Mouse (Mus musculus): ENCODE data around the gene Laptm4a. TPM values are rescaled to one million over a fixed set of nuclear protein-coding genes. Genes with fewer than 3 reads are reported as not detected.
A peak's percentile ranks its signal among the peaks of the same experiment; 100 is the strongest.

Laptm4a gene
- polyA plus RNA-seq, 1 experiment = 0.72 TPM

- TF ChIP-seq TAL1 (IDR thresholded peaks at IDR 0.05; ENCODE audit: low read length) (no peak), GATA1 (IDR thresholded peaks at IDR 0.05; ENCODE audit: low read length) (no peak)
- H3K4me1 ChIP-seq (ENCODE audit: control insufficient read depth) = no peaks in the 10 kb centered on the region
- H3K36me3 ChIP-seq (ENCODE audit: control insufficient read depth) = peaks cover 42% of the 10 kb centered on the region
- no peak overlapping the region for H3K4me3 ChIP-seq (replicated peaks)
- no peaks in the 10 kb centered on the region for H3K9me3 ChIP-seq (ENCODE audit: control insufficient read depth, low read length)
- H3K27me3 ChIP-seq (ENCODE audit: control insufficient read depth) = no peaks in the 10 kb centered on the region
Measured at GRCm38 (mm10) chr12:8940011-8941005, 18.8 kb downstream of the Laptm4a start.

GRCm38 (mm10) chr12:8941131-8941615 lies 19.7 kb downstream of the Laptm4a start:
- TF ChIP-seq TAL1 (IDR thresholded peaks at IDR 0.05; ENCODE audit: low read length) = no peak
- TF ChIP-seq GATA1 (IDR thresholded peaks at IDR 0.05; ENCODE audit: low read length) = no peak
- Histone ChIP-seq H3K4me3 (replicated peaks) (no peak overlapping the region), H3K36me3 (ENCODE audit: control insufficient read depth) (peaks cover 34% of the 10 kb centered on the region), H3K9me3 (ENCODE audit: control insufficient read depth, low read length) (no peaks in the 10 kb centered on the region), H3K27me3 (ENCODE audit: control insufficient read depth) (peaks cover 6% of the 10 kb centered on the region), H3K4me1 (ENCODE audit: control insufficient read depth) (no peaks in the 10 kb centered on the region)

DNA sequence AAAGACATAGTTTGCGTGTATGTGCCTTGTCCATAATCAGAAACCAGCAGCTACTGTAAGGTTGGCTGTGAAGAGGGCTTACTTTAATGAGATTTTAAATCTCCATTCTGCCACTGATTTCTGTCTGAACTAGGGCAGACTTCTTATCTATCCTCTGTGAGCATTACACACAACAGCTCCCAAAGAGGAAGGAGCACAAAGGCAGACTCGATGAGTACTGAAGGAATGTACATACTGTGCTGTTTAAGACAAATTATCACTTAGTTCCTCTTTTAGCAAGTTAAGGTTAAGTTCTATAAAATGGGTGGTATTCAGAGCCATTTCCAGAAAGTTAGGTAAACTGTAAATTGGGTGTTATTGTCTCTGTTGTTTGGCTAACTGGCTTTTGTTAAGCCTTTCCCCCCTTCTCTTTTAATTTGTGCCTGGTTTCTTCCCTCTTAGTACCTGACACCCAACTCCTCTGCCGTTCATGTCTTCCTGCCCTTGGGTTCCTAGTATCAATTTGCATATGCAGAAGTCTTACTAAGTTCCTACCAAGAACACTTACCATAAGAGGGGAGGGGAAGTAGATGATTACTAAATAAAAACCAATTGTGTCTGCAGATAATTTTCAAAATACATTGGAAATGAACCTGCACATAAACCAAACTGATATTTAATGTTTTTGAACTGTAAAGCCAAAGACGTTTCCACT lies 20.4 kb downstream of the Laptm4a start:
- no peaks in the 10 kb centered on the region for H3K4me1 ChIP-seq (ENCODE audit: control insufficient read depth)
- peaks cover 27% of the 10 kb centered on the region for H3K36me3 ChIP-seq (ENCODE audit: control insufficient read depth)
- H3K4me3 ChIP-seq (replicated peaks) = no peak overlapping the region
- peaks cover 12% of the 10 kb centered on the region for H3K27me3 ChIP-seq (ENCODE audit: control insufficient read depth)
- no peak for TF ChIP-seq GATA1 (IDR thresholded peaks at IDR 0.05; ENCODE audit: low read length)
- no peak for TF ChIP-seq TAL1 (IDR thresholded peaks at IDR 0.05; ENCODE audit: low read length)
- H3K9me3 ChIP-seq (ENCODE audit: control insufficient read depth, low read length) = no peaks in the 10 kb centered on the region

DNA sequence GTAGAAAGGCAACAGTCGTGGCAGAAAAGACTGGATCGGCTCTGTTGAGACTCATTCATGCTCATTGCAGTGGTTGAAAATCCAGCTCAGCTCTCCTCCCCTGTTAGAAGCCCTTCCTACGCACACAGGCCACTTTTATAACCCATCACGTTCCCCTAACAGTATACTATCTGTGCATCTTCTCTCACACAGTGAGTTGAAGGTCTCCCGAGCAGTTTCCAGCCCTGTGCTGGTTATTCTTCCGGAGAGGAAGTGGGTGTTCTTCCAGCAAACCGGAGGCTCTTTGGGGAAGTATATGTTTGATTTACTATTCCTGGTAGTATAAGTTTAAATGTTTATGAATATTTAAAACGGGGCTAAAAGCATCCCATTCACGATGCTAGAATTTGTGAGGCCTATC lies 25.7 kb downstream of the Laptm4a start:
- H3K9me3 ChIP-seq (ENCODE audit: control insufficient read depth, low read length) = no peaks in the 10 kb centered on the region
- H3K4me1 ChIP-seq (ENCODE audit: control insufficient read depth) = peaks cover 7% of the 10 kb centered on the region
- TF ChIP-seq GATA1 (IDR thresholded peaks at IDR 0.05; ENCODE audit: low read length) (no peak), TAL1 (IDR thresholded peaks at IDR 0.05; ENCODE audit: low read length) (no peak)
- H3K36me3 ChIP-seq (ENCODE audit: control insufficient read depth) = no peaks in the 10 kb centered on the region
- H3K4me3 ChIP-seq (replicated peaks) = no peak overlapping the region
- peaks cover 37% of the 10 kb centered on the region for H3K27me3 ChIP-seq (ENCODE audit: control insufficient read depth)

GRCm38 (mm10) chr12:8947714-8948464 lies 26.4 kb downstream of the Laptm4a start, which contains the start of gene Matn3:
Gene Matn3, plus strand, starts transcription at chr12:8947929.
- Histone ChIP-seq H3K4me3 (replicated peaks) (peak within 1 kb of the TSS; percentile 28), H3K27me3 (ENCODE audit: control insufficient read depth) (peaks cover 37% of the 10 kb centered on the region), H3K4me1 (ENCODE audit: control insufficient read depth) (peaks cover 7% of the 10 kb centered on the region), H3K9me3 (ENCODE audit: control insufficient read depth, low read length) (no peaks in the 10 kb centered on the region), H3K36me3 (ENCODE audit: control insufficient read depth) (no peaks in the 10 kb centered on the region)
- TF ChIP-seq TAL1 (IDR thresholded peaks at IDR 0.05; ENCODE audit: low read length) = no peak
- no peak for TF ChIP-seq GATA1 (IDR thresholded peaks at IDR 0.05; ENCODE audit: low read length)

DNA sequence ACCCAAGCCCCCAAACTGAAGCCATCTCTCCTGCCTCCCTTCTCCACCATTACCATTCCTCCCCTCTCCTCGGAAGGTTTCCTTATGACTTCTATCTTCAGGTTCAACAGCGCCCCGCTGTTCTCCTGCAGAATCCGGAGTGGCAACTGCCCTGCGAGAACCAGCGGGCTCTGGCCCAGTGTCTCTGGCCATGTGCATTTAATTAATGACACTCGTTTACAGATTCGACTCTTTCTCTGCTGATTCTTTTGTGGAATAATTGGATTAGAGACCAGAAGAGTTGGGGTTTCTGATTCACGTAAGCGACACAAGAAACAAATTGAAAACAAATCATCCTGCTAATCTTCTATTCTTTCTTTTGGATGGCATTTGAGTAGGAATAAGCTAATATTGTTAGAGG lies 31.7 kb downstream of the Laptm4a start:
- no peaks in the 10 kb centered on the region for H3K9me3 ChIP-seq (ENCODE audit: control insufficient read depth, low read length)
- peaks cover under 1% of the 10 kb centered on the region for H3K4me1 ChIP-seq (ENCODE audit: control insufficient read depth)
- H3K4me3 ChIP-seq (replicated peaks) = no peak overlapping the region
- H3K36me3 ChIP-seq (ENCODE audit: control insufficient read depth) = no peaks in the 10 kb centered on the region
- peaks cover 12% of the 10 kb centered on the region for H3K27me3 ChIP-seq (ENCODE audit: control insufficient read depth)
- TF ChIP-seq TAL1 (IDR thresholded peaks at IDR 0.05; ENCODE audit: low read length) (no peak), GATA1 (IDR thresholded peaks at IDR 0.05; ENCODE audit: low read length) (no peak)

- no peak overlapping the region for H3K4me3 ChIP-seq (replicated peaks)
- no peaks in the 10 kb centered on the region for H3K36me3 ChIP-seq (ENCODE audit: control insufficient read depth)
Measured at GRCm38 (mm10) chr12:8954161-8954561, 32.7 kb downstream of the Laptm4a start.

DNA sequence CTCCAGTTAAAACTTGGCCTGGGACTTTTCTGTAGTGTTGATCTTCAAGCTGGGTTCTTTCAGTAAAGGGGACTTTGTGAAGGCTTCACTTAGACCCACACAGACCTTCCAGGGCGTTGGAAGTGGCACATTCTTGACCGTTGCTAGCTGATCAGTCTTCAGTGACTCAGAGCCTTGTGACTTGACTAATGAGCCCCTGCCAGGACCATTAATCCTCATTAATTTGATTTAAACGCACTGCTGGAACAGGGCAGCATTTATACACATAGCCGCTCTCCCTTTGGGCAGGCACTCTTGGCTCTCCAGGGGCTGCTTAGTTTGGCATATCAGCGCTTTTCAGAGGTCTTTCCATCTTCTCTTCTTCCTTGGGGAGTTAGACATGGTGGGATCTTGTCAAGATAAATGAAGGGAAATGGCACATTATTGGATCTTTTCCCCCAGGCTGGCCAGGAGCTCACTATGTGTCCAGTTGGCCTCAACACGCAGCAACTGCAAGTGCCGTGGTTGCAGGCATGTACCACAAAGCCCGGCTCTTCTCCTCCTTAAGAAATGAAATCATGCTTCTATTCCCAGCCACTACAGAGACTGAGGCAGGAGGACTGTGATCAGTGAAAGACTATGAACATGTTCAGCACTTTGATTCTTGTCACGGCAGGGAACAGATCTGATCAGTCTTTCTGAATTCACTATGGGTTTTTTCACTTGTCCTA lies 40.3 kb downstream of the Laptm4a start:
- H3K9me3 ChIP-seq (ENCODE audit: control insufficient read depth, low read length) = no peaks in the 10 kb centered on the region
- no peaks in the 10 kb centered on the region for H3K36me3 ChIP-seq (ENCODE audit: control insufficient read depth)
- no peaks in the 10 kb centered on the region for H3K4me1 ChIP-seq (ENCODE audit: control insufficient read depth)
- 0 out of 2 replicates have a peak, but pooled peaks cover 2% of the 10 kb centered on the region for H3K27me3 ChIP-seq (ENCODE audit: control insufficient read depth)
- H3K4me3 ChIP-seq (replicated peaks) = no peak overlapping the region
- no peak for TF ChIP-seq TAL1 (IDR thresholded peaks at IDR 0.05; ENCODE audit: low read length)
- no peak for TF ChIP-seq GATA1 (IDR thresholded peaks at IDR 0.05; ENCODE audit: low read length)

More at GRCm38 (mm10) chr12:8954161-8954561, 32.7 kb downstream of the Laptm4a start:
- H3K9me3 ChIP-seq (ENCODE audit: control insufficient read depth, low read length) = no peaks in the 10 kb centered on the region
- no peak for TF ChIP-seq GATA1 (IDR thresholded peaks at IDR 0.05; ENCODE audit: low read length)
- TF ChIP-seq TAL1 (IDR thresholded peaks at IDR 0.05; ENCODE audit: low read length) = no peak
- H3K4me1 ChIP-seq (ENCODE audit: control insufficient read depth) = no peaks in the 10 kb centered on the region
- peaks cover 2% of the 10 kb centered on the region for H3K27me3 ChIP-seq (ENCODE audit: control insufficient read depth)
